Mouse (Mus musculus) urinary bladder, postnatal 14 days (tissue): ENCODE results near the gene Gm8247.
A peak's percentile ranks its signal among the peaks of the same experiment; 100 is the strongest.
"Not testable (repeated sequence)": the region's sequence is repeated elsewhere in the genome, so short reads cannot be mapped to it uniquely, and the experiment has no call there.

Source experiments
- DNase-seq: peaks from one replicate; pipeline ENCODE4 v3.0.0; 2021; ENCODE audit warnings: low spot score

Gene Gm8247

DNA sequence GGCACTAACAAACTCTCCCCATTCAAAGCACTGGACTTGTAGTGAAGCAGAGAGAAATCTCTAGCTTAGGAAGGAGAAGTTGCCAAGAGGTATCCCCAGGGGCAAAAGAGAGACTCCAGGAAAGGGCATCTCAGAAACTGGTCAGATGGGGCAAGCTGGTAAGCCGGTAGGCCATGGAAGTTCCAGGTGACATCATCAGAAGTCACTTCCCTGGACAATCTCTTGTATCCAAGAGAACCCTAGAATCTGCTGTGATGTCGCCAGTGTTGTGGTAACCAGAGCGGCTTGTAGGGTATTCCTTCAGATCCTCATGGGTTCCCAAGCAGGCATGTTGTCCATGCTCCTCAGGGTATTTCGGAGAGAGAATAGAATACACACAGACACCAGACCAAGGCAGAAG, at the start of gene Gm8247:
TSS of gene Gm8247 (plus strand) at position 301 of the 400 bp plus-strand sequence.
- not testable (repeated sequence) for DNase-seq

- not testable (repeated sequence) for DNase-seq
Measured at GRCm38 (mm10) chr14:44547961-44548360, 35.0 kb upstream of the Gm8247 start.

GRCm38 (mm10) chr14:44591765-44592164, 8.8 kb downstream of the Gm8247 start:
- DNase-seq = peak; percentile 2

DNA sequence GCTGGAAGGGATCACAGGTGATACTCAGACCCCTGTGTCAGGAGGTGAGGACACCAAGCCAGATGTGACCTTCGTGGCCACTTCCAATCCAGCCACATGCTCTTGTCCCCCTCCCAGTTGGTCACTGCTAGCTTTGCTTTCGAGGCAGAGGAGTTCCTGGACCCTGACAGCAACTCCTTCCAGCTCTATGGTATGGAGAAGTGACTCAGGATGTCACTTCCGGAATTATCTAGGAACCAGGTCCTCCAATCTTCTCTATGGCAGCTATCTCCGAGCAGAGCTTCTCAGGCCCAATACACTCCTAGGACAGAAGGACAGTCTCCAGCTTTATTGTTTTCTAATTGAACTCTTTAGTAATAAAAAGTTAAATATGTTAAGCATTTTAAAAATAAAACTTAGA, 44.8 kb downstream of the Gm8247 start, which contains the start of gene Gm5624:
TSS of gene Gm5624 (minus strand) at position 202 of the 400 bp plus-strand sequence.
- not testable (repeated sequence) for DNase-seq
